Mouse (Mus musculus) liver, embryonic 14.5 days (tissue): ENCODE data around the gene 2310022B05Rik.

Source experiments
- CTCF ChIP-seq: IDR thresholded peaks from 2 replicates; pipeline ENCODE4 v1.5.1; 2016; ENCODE audit warnings: antibody characterized with exemption, low read depth, control low read depth
- EP300 ChIP-seq: IDR thresholded peaks from 2 replicates; pipeline ENCODE4 v1.6.1; 2016; ENCODE audit warnings: antibody characterized with exemption, low read depth

- TF ChIP-seq CTCF (no peak), EP300 (no peak)
Measured at GRCm38 (mm10) chr8:124643540-124644339, 19.4 kb downstream of the 2310022B05Rik start.
